Mouse (Mus musculus) heart, postnatal 0 days (tissue): ENCODE results near the gene Cav3.

Source experiments
- CTCF ChIP-seq: IDR thresholded peaks from 2 replicates; pipeline ENCODE4 v1.5.1; 2016; ENCODE audit warnings: antibody characterized with exemption, control low read depth, low read depth
- EP300 ChIP-seq: IDR thresholded peaks from 2 replicates; pipeline ENCODE4 v1.6.1; 2016; ENCODE audit warnings: antibody characterized with exemption, low read depth

DNA sequence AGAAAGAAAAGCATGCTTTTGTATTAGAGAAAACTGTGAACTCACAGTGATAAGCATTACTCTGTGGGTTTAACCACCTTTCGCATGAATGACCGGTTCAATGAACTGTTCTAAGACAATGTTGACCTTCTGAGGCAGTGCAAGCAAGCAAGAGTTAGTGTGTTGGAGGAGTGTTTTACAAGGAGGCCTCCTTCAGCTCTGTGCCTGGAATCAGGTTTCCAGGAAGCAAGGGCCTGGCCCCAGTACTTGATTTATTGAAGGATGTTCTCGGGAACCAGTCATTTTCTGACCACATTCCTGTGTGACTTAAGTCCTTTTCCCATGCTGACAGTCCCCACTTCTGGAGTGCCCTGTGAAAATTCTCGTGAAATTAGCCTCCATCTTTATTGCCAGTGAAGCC lies 35.9 kb downstream of the Cav3 start:
- TF ChIP-seq EP300: no peak
- TF ChIP-seq CTCF: no peak
